Mouse (Mus musculus) heart, embryonic 15.5 days (tissue): ENCODE data around the gene Dnajb13. TPM values are rescaled to one million over a fixed set of nuclear protein-coding genes. Genes with fewer than 3 reads are reported as not detected.

Experiments used
- ATAC-seq: fragments of 200-750 bp; cut with Nextera tagmentation; replicated peaks from 2 replicates; pipeline ENCODE4 v1.8.0; 2017; ENCODE audit warnings: low read depth, moderate TSS enrichment; ENCODE audit not compliant: insufficient number of reproducible peaks, insufficient read depth, low FRiP score
- H3K27ac ChIP-seq: fragments of 300-500 bp; sonication (generic); 2 replicates; pipeline ENCODE4 v1.5.1; 2015; ENCODE audit warnings: mild to moderate bottlenecking, inconsistent platforms
- H3K27me3 ChIP-seq: fragments of 300-500 bp; sonication (generic); 2 replicates; pipeline ENCODE4 v1.6.1; 2015; ENCODE audit warnings: inconsistent platforms
- H3K36me3 ChIP-seq: fragments of 300-500 bp; sonication (generic); 2 replicates; pipeline ENCODE4 v1.6.1; 2015; ENCODE audit warnings: mild to moderate bottlenecking, inconsistent platforms
- H3K4me1 ChIP-seq: fragments of 300-500 bp; sonication (generic); replicated peaks from 2 replicates; pipeline ENCODE4 v1.6.1; 2015; ENCODE audit warnings: inconsistent platforms
- H3K4me2 ChIP-seq: fragments of 300-500 bp; sonication (generic); 2 replicates; pipeline ENCODE4 v1.6.1; 2015; ENCODE audit warnings: inconsistent platforms, mild to moderate bottlenecking, moderate library complexity
- H3K4me3 ChIP-seq: fragments of 300-500 bp; sonication (generic); 2 replicates; pipeline ENCODE4 v1.5.1; 2015; ENCODE audit warnings: mild to moderate bottlenecking, inconsistent platforms
- H3K9ac ChIP-seq: fragments of 300-500 bp; sonication (generic); 2 replicates; pipeline ENCODE4 v1.6.1; 2015; ENCODE audit warnings: mild to moderate bottlenecking, inconsistent platforms
- H3K9me3 ChIP-seq: fragments of 300-500 bp; sonication (generic); replicated peaks from 2 replicates; pipeline ENCODE4 v1.6.1; 2016; ENCODE audit warnings: inconsistent platforms
- WGBS: fragments of 180-500 bp; shearing (Covaris S2); methylation state at CpG from one replicate; pipeline ENCODE4 v1.1.7; 2015; ENCODE audit warnings: mixed read lengths; 5-methylcytosine and 5-hydroxymethylcytosine counted together
- polyA plus RNA-seq: library from polyadenylated mRNA; unstranded; fragments of >200 nt; fragmentation: Nextera tagmentation; extraction: Ambion mirVana; gene quantifications from 2 replicates; pipeline ENCODE4 v1.2.1, GENCODE M21; 2015

The Dnajb13 gene
- polyA plus RNA-seq, 1 experiment from 2014 or later = 0.18 TPM

- Histone ChIP-seq H3K4me2 (no peak overlapping the region), H3K36me3 (no peaks in the 10 kb centered on the region; the same call in 1 of the 2 replicates), H3K9ac (no peak overlapping the region), H3K27ac (no peak overlapping the region), H3K27me3 (no peaks in the 10 kb centered on the region), H3K9me3 (no peaks in the 10 kb centered on the region), H3K4me3 (no peak overlapping the region), H3K4me1 (peaks cover 39% of the 10 kb centered on the region)
- 76% methylated on average over 6 of the region's 6 CpGs for WGBS
- no peak for ATAC-seq
Observed at GRCm38 (mm10) chr7:100468761-100469160, 46.0 kb downstream of the Dnajb13 start.

- WGBS = 76% methylated on average over 11 of the region's 11 CpGs
- no peak for ATAC-seq
- H3K27me3 ChIP-seq = no peaks in the 10 kb centered on the region
- peaks cover 31% of the 10 kb centered on the region for H3K4me1 ChIP-seq
- H3K36me3 ChIP-seq = no peaks in the 10 kb centered on the region; the same call in 1 of the 2 replicates
- no peaks in the 10 kb centered on the region for H3K9me3 ChIP-seq
- H3K4me3 ChIP-seq = no peak overlapping the region
- H3K4me2 ChIP-seq = no peak overlapping the region
- H3K27ac ChIP-seq = no peak overlapping the region
- no peak overlapping the region for H3K9ac ChIP-seq
Observed at GRCm38 (mm10) chr7:100466781-100467510, 47.8 kb downstream of the Dnajb13 start.

- H3K4me3 ChIP-seq = peak overlapping the region; percentile 21; the same call in 1 of the 2 replicates
- peaks cover 37% of the 10 kb centered on the region for H3K4me1 ChIP-seq
- peak overlapping the region; percentile 13; the same call in 1 of the 2 replicates for H3K9ac ChIP-seq
- no peaks in the 10 kb centered on the region for H3K9me3 ChIP-seq
- peak overlapping the region; percentile 83 for H3K27ac ChIP-seq
- 10% methylated on average over 5 of the region's 5 CpGs for WGBS
- H3K27me3 ChIP-seq = no peaks in the 10 kb centered on the region
- peak; percentile 88 for ATAC-seq
- H3K36me3 ChIP-seq = no peaks in the 10 kb centered on the region; the same call in 1 of the 2 replicates
- peak overlapping the region; percentile 54 for H3K4me2 ChIP-seq
Observed at GRCm38 (mm10) chr7:100465656-100466309, 49.0 kb downstream of the Dnajb13 start.

GRCm38 (mm10) chr7:100465248-100465647, 49.5 kb downstream of the Dnajb13 start:
- H3K36me3 ChIP-seq = no peaks in the 10 kb centered on the region; the same call in 1 of the 2 replicates
- 50% methylated on average over 4 of the region's 4 CpGs for WGBS
- H3K9ac ChIP-seq = peak overlapping the region; percentile 13; the same call in 1 of the 2 replicates
- peaks cover 37% of the 10 kb centered on the region for H3K4me1 ChIP-seq
- H3K27me3 ChIP-seq = no peaks in the 10 kb centered on the region
- H3K9me3 ChIP-seq = no peaks in the 10 kb centered on the region
- peak overlapping the region; percentile 54 for H3K4me2 ChIP-seq
- no peak; the same call in 1 of the 2 replicates for ATAC-seq
- peak overlapping the region; percentile 21; the same call in 1 of the 2 replicates for H3K4me3 ChIP-seq
- H3K27ac ChIP-seq = peak overlapping the region; percentile 83

GRCm38 (mm10) chr7:100464248-100464647, 50.5 kb downstream of the Dnajb13 start:
- H3K27ac ChIP-seq = no peak overlapping the region
- no peak overlapping the region for H3K4me3 ChIP-seq
- no peak overlapping the region for H3K9ac ChIP-seq
- H3K4me1 ChIP-seq = peaks cover 37% of the 10 kb centered on the region
- no peaks in the 10 kb centered on the region for H3K9me3 ChIP-seq
- H3K4me2 ChIP-seq = no peak overlapping the region
- no peaks in the 10 kb centered on the region; the same call in 1 of the 2 replicates for H3K36me3 ChIP-seq
- H3K27me3 ChIP-seq = no peaks in the 10 kb centered on the region
- 93% methylated on average over 7 of the region's 7 CpGs for WGBS
- ATAC-seq = no peak

GRCm38 (mm10) chr7:100463757-100464156, 51.0 kb downstream of the Dnajb13 start:
- H3K4me2 ChIP-seq = no peak overlapping the region
- H3K9ac ChIP-seq = no peak overlapping the region
- no peaks in the 10 kb centered on the region; the same call in 1 of the 2 replicates for H3K36me3 ChIP-seq
- ATAC-seq = no peak
- peaks cover 37% of the 10 kb centered on the region for H3K4me1 ChIP-seq
- WGBS = 79% methylated on average over 10 of the region's 10 CpGs
- no peaks in the 10 kb centered on the region for H3K9me3 ChIP-seq
- H3K4me3 ChIP-seq = no peak overlapping the region
- H3K27ac ChIP-seq = no peak overlapping the region
- no peaks in the 10 kb centered on the region for H3K27me3 ChIP-seq

GRCm38 (mm10) chr7:100463194-100463593, 51.6 kb downstream of the Dnajb13 start:
- H3K27me3 ChIP-seq = no peaks in the 10 kb centered on the region
- H3K9me3 ChIP-seq = no peaks in the 10 kb centered on the region
- 64% methylated on average over 9 of the region's 9 CpGs for WGBS
- no peak for ATAC-seq
- H3K9ac ChIP-seq = no peak overlapping the region
- H3K4me3 ChIP-seq = no peak overlapping the region
- H3K36me3 ChIP-seq = no peaks in the 10 kb centered on the region; the same call in 1 of the 2 replicates
- H3K27ac ChIP-seq = no peak overlapping the region
- no peak overlapping the region for H3K4me2 ChIP-seq
- peaks cover 37% of the 10 kb centered on the region for H3K4me1 ChIP-seq

GRCm38 (mm10) chr7:100461621-100462151, 53.1 kb downstream of the Dnajb13 start:
- Histone ChIP-seq H3K27ac (no peak overlapping the region), H3K27me3 (no peaks in the 10 kb centered on the region), H3K4me2 (no peak overlapping the region), H3K9ac (no peak overlapping the region), H3K4me1 (peaks cover 35% of the 10 kb centered on the region), H3K36me3 (peaks cover 4% of the 10 kb centered on the region; the same call in 1 of the 2 replicates), H3K4me3 (no peak overlapping the region), H3K9me3 (no peaks in the 10 kb centered on the region)
- no peak for ATAC-seq
- WGBS = 59% methylated on average over 6 of the region's 6 CpGs

- 82% methylated on average over 3 of the region's 3 CpGs for WGBS
Observed at GRCm38 (mm10) chr7:100459862-100460261, 54.9 kb downstream of the Dnajb13 start.

GRCm38 (mm10) chr7:100458153-100458552, 56.6 kb downstream of the Dnajb13 start:
- Histone ChIP-seq H3K27ac (no peak overlapping the region), H3K4me3 (no peak overlapping the region), H3K4me1 (peaks cover 11% of the 10 kb centered on the region), H3K9ac (no peak overlapping the region), H3K4me2 (no peak overlapping the region), H3K36me3 (peaks cover 30% of the 10 kb centered on the region), H3K9me3 (no peaks in the 10 kb centered on the region), H3K27me3 (no peaks in the 10 kb centered on the region)
- ATAC-seq = 0 out of 2 replicates have a peak, but pooled peaks have one; percentile 15
- 43% methylated on average over 1 of the region's 1 CpGs for WGBS

More at GRCm38 (mm10) chr7:100459862-100460261, 54.9 kb downstream of the Dnajb13 start:
- Histone ChIP-seq H3K4me3 (no peak overlapping the region), H3K9ac (no peak overlapping the region), H3K27ac (no peak overlapping the region), H3K36me3 (peaks cover 15% of the 10 kb centered on the region), H3K4me1 (peaks cover 19% of the 10 kb centered on the region), H3K27me3 (no peaks in the 10 kb centered on the region), H3K9me3 (no peaks in the 10 kb centered on the region), H3K4me2 (no peak overlapping the region)
- no peak for ATAC-seq
